Mouse (Mus musculus): ENCODE measurements at regions not wholly inside any gene's neighbourhood (a gene's known extent, or its start where the extent isn't known, plus 50 kb on each side); places are given as distances from the start of the nearest gene placed in this dataset.

DNA sequence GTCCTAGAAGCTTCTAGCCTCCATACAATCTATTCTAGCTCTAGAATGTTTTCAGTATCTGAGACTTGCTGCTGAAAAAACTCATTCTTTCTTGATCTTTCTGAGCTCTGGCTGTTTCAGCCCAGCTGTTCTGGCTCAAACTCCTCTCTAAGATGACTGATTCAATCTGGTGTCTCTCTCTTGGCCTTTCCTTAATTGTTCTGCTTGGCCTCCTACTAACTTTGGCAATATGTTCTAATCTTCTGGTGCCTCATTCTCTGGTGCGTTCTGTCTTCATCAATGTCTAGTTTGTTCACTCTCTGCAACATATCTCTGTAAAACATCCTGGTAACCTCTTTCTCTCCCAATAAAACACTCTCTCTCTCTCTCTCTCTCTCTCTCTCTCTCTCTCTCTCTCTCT is 302.6 kb upstream of the Kdm8 start:
- Histone ChIP-seq H3K4me2 (replicated peaks; ENCODE audit: low read depth, low read length) (no peak overlapping the region), H3K27ac (ENCODE audit: low read length) (no peak overlapping the region), H3K36me3 (ENCODE audit: control insufficient read depth, insufficient read depth, low read length) (no peaks in the 10 kb centered on the region), H3K27me3 (ENCODE audit: control insufficient read depth, insufficient read depth, low read length) (no peaks in the 10 kb centered on the region), H3K9ac (replicated peaks; ENCODE audit: low read depth, low read length) (no peak overlapping the region), H3K4me3 (ENCODE audit: low read depth, low read length) (no peak overlapping the region), H3K9me3 (ENCODE audit: control insufficient read depth, low read depth, low read length) (no peaks in the 10 kb centered on the region), H3K4me1 (ENCODE audit: control insufficient read depth, insufficient read depth, low read length) (no peaks in the 10 kb centered on the region)
- no peak for ATAC-seq (ENCODE audit: insufficient number of reproducible peaks, insufficient read depth, low FRiP score, low read depth)
- WGBS: 66% methylated on average over 1 of the region's 1 CpGs

DNA sequence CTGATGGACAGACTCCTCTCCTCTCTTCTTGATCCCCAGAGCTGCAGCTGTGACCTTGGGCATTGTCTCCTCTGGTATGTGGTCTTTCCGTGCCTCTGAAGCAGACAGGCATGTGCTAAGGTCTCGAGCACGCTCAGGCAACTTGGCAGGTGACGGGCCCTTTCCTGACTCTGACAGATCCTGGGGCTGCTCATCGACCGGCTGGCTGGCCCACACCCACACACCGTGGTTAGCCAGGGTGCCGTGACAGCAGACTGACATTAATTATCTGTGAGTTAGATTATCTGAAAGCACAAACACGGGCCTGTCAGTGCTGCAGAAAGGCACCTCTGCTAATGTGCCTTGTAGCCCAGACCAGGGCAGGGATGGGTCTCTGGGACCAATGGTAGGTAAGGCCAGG is 298.5 kb upstream of the Kdm8 start:
- Histone ChIP-seq H3K27me3 (ENCODE audit: control insufficient read depth, insufficient read depth, low read length) (no peaks in the 10 kb centered on the region), H3K4me2 (replicated peaks; ENCODE audit: low read depth, low read length) (no peak overlapping the region), H3K27ac (ENCODE audit: low read length) (no peak overlapping the region), H3K4me1 (ENCODE audit: control insufficient read depth, insufficient read depth, low read length) (no peaks in the 10 kb centered on the region), H3K36me3 (ENCODE audit: control insufficient read depth, insufficient read depth, low read length) (no peaks in the 10 kb centered on the region), H3K9me3 (ENCODE audit: control insufficient read depth, low read depth, low read length) (no peaks in the 10 kb centered on the region), H3K9ac (replicated peaks; ENCODE audit: low read depth, low read length) (no peak overlapping the region), H3K4me3 (ENCODE audit: low read depth, low read length) (no peak overlapping the region)
- 28% methylated on average over 9 of the region's 9 CpGs for WGBS
- no peak for ATAC-seq (ENCODE audit: insufficient number of reproducible peaks, insufficient read depth, low FRiP score, low read depth)

DNA sequence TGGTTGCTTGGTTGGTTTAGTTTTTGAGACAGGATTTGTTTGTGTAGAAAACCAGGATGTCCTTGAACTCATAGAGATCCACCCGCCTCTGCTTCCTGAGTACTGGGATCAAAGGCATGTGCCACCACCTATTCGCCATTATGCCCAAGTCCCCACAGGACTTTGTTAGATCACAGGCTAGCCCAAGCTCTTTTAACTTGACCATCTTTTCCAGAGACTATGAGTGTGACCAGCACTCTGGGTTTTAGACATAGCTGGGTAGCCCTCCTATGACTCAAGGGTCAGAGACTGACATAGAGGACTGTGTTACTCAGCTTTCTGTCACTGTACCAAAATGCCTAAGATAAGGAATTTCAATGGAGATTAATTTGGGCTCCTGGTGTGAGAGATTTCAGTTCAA is 295.3 kb upstream of the Kdm8 start:
- ATAC-seq (ENCODE audit: insufficient number of reproducible peaks, insufficient read depth, low FRiP score, low read depth): no peak

DNA sequence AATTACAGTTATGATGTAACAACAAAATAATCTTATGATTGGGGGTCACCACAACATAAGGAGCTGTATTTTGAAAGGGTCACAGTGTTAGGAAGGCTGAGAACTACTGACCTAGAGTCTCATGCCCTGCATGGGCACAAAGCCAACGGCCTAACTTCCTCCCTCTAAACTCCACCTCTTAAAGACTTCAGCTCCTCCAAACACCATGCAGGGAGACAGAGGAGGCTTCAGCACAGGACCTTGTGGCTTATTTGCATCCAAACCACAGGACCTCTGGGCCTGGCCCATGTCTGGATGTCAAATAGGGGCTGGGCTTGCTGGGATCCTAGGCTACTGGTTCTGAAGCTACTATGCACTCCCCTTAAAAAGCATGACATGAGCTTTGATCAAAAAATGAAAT is 294.7 kb upstream of the Kdm8 start:
- Histone ChIP-seq H3K4me2 (replicated peaks; ENCODE audit: low read depth, low read length) (no peak overlapping the region), H3K9ac (replicated peaks; ENCODE audit: low read depth, low read length) (no peak overlapping the region), H3K9me3 (ENCODE audit: control insufficient read depth, low read depth, low read length) (no peaks in the 10 kb centered on the region), H3K36me3 (ENCODE audit: control insufficient read depth, insufficient read depth, low read length) (no peaks in the 10 kb centered on the region), H3K4me1 (ENCODE audit: control insufficient read depth, insufficient read depth, low read length) (no peaks in the 10 kb centered on the region), H3K4me3 (ENCODE audit: low read depth, low read length) (no peak overlapping the region), H3K27ac (ENCODE audit: low read length) (no peak overlapping the region), H3K27me3 (ENCODE audit: control insufficient read depth, insufficient read depth, low read length) (no peaks in the 10 kb centered on the region)
- WGBS: 43% methylated on average over 1 of the region's 1 CpGs
- no peak for ATAC-seq (ENCODE audit: insufficient number of reproducible peaks, insufficient read depth, low FRiP score, low read depth)

More for the DNA sequence above, 295.3 kb upstream of the Kdm8 start:
- Histone ChIP-seq H3K4me2 (replicated peaks; ENCODE audit: low read depth, low read length) (no peak overlapping the region), H3K4me3 (ENCODE audit: low read depth, low read length) (no peak overlapping the region), H3K4me1 (ENCODE audit: control insufficient read depth, insufficient read depth, low read length) (no peaks in the 10 kb centered on the region), H3K36me3 (ENCODE audit: control insufficient read depth, insufficient read depth, low read length) (no peaks in the 10 kb centered on the region), H3K9me3 (ENCODE audit: control insufficient read depth, low read depth, low read length) (no peaks in the 10 kb centered on the region), H3K27ac (ENCODE audit: low read length) (no peak overlapping the region), H3K27me3 (ENCODE audit: control insufficient read depth, insufficient read depth, low read length) (no peaks in the 10 kb centered on the region), H3K9ac (replicated peaks; ENCODE audit: low read depth, low read length) (no peak overlapping the region)
- WGBS: 90% methylated on average over 2 of the region's 2 CpGs

DNA sequence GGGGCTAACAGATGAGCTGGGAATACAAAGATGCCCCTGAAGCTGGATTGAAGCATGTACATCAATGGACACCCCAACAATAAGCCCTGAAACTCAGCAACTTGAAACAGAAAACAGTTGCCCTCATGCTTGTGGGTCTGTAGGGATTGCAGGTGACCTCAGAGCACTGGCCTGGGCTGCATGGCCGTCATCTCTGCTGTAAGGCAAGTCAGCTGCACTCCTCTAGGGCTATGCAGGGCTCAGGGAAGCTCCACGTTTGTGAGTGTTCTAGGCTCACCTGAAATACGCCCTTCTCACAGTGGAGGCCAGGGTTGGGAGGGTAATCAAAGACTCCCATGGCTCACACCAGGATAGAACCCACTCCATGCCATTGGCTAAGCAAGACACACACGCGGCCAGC is 292.2 kb upstream of the Kdm8 start:
- ATAC-seq (ENCODE audit: insufficient number of reproducible peaks, insufficient read depth, low FRiP score, low read depth): no peak
- no peak overlapping the region for H3K9ac ChIP-seq (replicated peaks; ENCODE audit: low read depth, low read length)
- H3K27ac ChIP-seq (ENCODE audit: low read length): no peak overlapping the region
- no peaks in the 10 kb centered on the region for H3K27me3 ChIP-seq (ENCODE audit: control insufficient read depth, insufficient read depth, low read length)
- no peaks in the 10 kb centered on the region for H3K4me1 ChIP-seq (ENCODE audit: control insufficient read depth, insufficient read depth, low read length)
- no peaks in the 10 kb centered on the region for H3K36me3 ChIP-seq (ENCODE audit: control insufficient read depth, insufficient read depth, low read length)
- no peaks in the 10 kb centered on the region for H3K9me3 ChIP-seq (ENCODE audit: control insufficient read depth, low read depth, low read length)
- 83% methylated on average over 5 of the region's 5 CpGs for WGBS
- H3K4me2 ChIP-seq (replicated peaks; ENCODE audit: low read depth, low read length): no peak overlapping the region
- H3K4me3 ChIP-seq (ENCODE audit: low read depth, low read length): no peak overlapping the region

DNA sequence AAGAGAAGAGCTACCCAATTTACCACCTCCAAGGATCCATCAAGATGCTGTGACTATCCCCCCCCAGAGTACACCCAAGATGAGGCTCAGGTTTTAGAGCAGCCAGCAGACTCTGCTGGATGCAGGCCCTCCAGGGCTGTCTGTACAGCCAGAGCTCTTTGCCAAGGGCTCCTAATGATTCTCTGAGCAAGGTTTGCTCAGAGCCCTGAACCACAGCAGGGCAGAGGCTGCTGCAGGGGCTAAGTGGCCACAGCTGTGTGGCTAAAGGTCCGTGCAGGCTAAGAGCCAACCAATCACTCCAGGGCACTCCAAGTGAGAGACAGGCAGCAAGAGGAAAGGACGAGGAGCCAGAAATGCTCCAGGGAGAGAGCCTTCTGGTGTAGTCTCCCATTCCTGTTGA is 289.2 kb upstream of the Kdm8 start:
- no peak overlapping the region for H3K4me2 ChIP-seq (replicated peaks; ENCODE audit: low read depth, low read length)
- no peaks in the 10 kb centered on the region for H3K9me3 ChIP-seq (ENCODE audit: control insufficient read depth, low read depth, low read length)
- no peak overlapping the region for H3K27ac ChIP-seq (ENCODE audit: low read length)
- WGBS: 45% methylated on average over 2 of the region's 2 CpGs
- H3K4me3 ChIP-seq (ENCODE audit: low read depth, low read length): no peak overlapping the region
- H3K36me3 ChIP-seq (ENCODE audit: control insufficient read depth, insufficient read depth, low read length): no peaks in the 10 kb centered on the region
- H3K27me3 ChIP-seq (ENCODE audit: control insufficient read depth, insufficient read depth, low read length): no peaks in the 10 kb centered on the region
- no peak for ATAC-seq (ENCODE audit: insufficient number of reproducible peaks, insufficient read depth, low FRiP score, low read depth)
- H3K9ac ChIP-seq (replicated peaks; ENCODE audit: low read depth, low read length): no peak overlapping the region
- no peaks in the 10 kb centered on the region for H3K4me1 ChIP-seq (ENCODE audit: control insufficient read depth, insufficient read depth, low read length)

DNA sequence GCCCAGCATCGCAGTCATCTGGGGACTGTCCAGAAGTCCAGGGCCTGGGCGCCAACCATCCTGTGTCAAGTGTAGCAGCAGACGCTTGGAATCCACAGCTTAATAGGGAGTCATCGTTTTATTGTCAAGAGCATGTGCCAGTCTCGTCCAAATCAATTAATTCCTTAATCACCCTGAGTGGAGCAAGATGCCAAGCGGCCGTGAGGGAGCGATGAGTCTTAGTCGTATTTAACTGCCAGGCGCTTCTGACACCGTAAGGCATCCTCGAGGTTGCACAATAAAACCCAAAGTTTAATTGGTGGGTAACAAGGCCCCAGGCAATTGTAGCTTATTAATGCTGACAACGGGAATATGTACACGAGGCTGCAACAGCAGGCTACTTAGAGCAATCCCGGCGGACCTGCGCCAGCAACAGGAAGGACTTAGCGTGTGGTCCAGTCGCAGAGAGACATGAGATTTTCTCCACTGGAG is 277.6 kb upstream of the Kdm8 start:
- 88% methylated on average over 19 of the region's 19 CpGs for WGBS

DNA sequence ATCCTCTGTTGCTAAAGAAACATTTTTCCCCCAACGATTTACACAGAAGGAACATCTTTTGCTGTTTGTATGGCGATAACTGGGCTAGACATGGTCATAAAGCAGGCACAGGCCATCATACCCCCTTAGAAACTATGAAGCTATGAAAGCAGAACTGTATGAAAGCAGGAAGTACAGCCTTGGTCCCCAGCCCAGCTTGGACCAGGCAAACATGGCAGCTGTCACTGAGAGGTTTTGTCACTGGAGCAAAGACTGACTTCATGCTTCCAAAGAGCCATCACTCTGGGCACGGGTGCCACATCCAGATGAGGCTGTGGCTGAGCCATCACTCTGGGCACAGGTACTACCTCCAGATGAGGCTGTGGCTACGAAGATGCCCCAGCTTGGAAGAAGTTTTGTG is 276.8 kb upstream of the Kdm8 start:
- no peak overlapping the region for H3K4me3 ChIP-seq (ENCODE audit: low read depth, low read length)
- H3K9ac ChIP-seq (replicated peaks; ENCODE audit: low read depth, low read length): no peak overlapping the region
- no peaks in the 10 kb centered on the region for H3K9me3 ChIP-seq (ENCODE audit: control insufficient read depth, low read depth, low read length)
- H3K27me3 ChIP-seq (ENCODE audit: control insufficient read depth, insufficient read depth, low read length): no peaks in the 10 kb centered on the region
- no peak for ATAC-seq (ENCODE audit: insufficient number of reproducible peaks, insufficient read depth, low FRiP score, low read depth)
- no peaks in the 10 kb centered on the region for H3K36me3 ChIP-seq (ENCODE audit: control insufficient read depth, insufficient read depth, low read length)
- H3K4me1 ChIP-seq (ENCODE audit: control insufficient read depth, insufficient read depth, low read length): no peaks in the 10 kb centered on the region
- no peak overlapping the region for H3K27ac ChIP-seq (ENCODE audit: low read length)
- WGBS: 88% methylated on average over 4 of the region's 4 CpGs
- H3K4me2 ChIP-seq (replicated peaks; ENCODE audit: low read depth, low read length): no peak overlapping the region

More for the DNA sequence above, 277.6 kb upstream of the Kdm8 start:
- Histone ChIP-seq H3K9me3 (ENCODE audit: control insufficient read depth, low read depth, low read length) (no peaks in the 10 kb centered on the region), H3K9ac (replicated peaks; ENCODE audit: low read depth, low read length) (no peak overlapping the region), H3K27me3 (ENCODE audit: control insufficient read depth, insufficient read depth, low read length) (no peaks in the 10 kb centered on the region), H3K4me3 (ENCODE audit: low read depth, low read length) (no peak overlapping the region), H3K4me2 (replicated peaks; ENCODE audit: low read depth, low read length) (no peak overlapping the region), H3K27ac (ENCODE audit: low read length) (no peak overlapping the region), H3K4me1 (ENCODE audit: control insufficient read depth, insufficient read depth, low read length) (no peaks in the 10 kb centered on the region), H3K36me3 (ENCODE audit: control insufficient read depth, insufficient read depth, low read length) (no peaks in the 10 kb centered on the region)
- ATAC-seq (ENCODE audit: insufficient number of reproducible peaks, insufficient read depth, low FRiP score, low read depth): no peak

DNA sequence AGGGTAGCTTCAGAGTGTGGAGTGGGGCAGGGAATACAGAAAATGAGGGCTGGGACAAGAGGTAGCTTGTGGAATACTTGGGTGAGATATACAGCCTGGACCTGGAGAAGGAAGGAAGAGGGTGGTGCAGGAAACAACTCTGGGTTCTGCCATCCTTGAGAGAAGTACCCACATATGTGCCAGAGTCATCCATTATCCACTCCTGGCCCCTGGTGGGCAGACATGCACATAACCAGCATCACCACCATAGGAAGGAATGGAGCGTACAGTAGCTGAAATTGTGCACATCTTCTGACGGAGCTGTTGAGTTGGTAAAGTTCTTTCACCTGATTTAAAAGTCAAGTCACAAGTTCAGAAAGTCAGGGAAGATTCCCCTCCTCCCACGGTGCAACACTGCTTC is 262.9 kb upstream of the Kdm8 start:
- no peak overlapping the region for H3K27ac ChIP-seq (ENCODE audit: low read length)
- H3K4me1 ChIP-seq (ENCODE audit: control insufficient read depth, insufficient read depth, low read length): no peaks in the 10 kb centered on the region
- ATAC-seq (ENCODE audit: insufficient number of reproducible peaks, insufficient read depth, low FRiP score, low read depth): no peak
- H3K4me2 ChIP-seq (replicated peaks; ENCODE audit: low read depth, low read length): no peak overlapping the region
- no peak overlapping the region for H3K4me3 ChIP-seq (ENCODE audit: low read depth, low read length)
- H3K27me3 ChIP-seq (ENCODE audit: control insufficient read depth, insufficient read depth, low read length): no peaks in the 10 kb centered on the region
- H3K9me3 ChIP-seq (ENCODE audit: control insufficient read depth, low read depth, low read length): no peaks in the 10 kb centered on the region
- no peaks in the 10 kb centered on the region for H3K36me3 ChIP-seq (ENCODE audit: control insufficient read depth, insufficient read depth, low read length)
- H3K9ac ChIP-seq (replicated peaks; ENCODE audit: low read depth, low read length): no peak overlapping the region
- 80% methylated on average over 3 of the region's 3 CpGs for WGBS

All from stomach, embryonic 14.5 days (tissue).